ENCODE assay signal across 19 mouse cellular contexts in the genomic region with DNA sequence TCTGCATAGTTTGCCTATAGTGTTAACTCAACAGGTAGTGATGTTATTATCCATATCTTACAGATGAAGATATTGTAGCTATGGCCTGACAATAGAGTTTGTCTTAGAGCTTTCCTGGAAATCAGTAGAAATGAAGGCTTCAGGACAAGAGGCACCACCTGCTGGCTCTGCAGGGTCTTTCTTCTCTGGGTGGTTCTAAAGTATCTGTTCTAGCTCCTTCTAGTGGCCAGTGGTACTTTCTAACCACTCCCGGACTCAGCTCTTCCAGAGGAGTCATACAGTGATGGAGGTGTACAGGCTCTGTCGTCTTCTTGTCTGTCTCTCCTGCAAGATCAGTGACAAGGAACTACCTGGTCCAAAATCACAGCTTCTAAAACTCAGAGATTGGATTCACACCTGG. TPM values are rescaled to one million over a fixed set of nuclear protein-coding genes. Genes with fewer than 3 reads are reported as not detected.
DNase-seq lines count a peak whose midpoint lies in the region; ATAC-seq and TF ChIP-seq lines count a peak whose summit lies in the region.
"Had no signal": no experiment of that assay in that cellular context is flagged by ENCODE, and none has a peak within 500 bp of the region (broad histone marks: within the 10 kb centered on the region; RNA-seq: fewer than 3 reads in every experiment).

No protein-coding gene starts in this region.

- no peak overlapping the region for H3K27ac ChIP-seq in embryonic facial prominence, embryonic 11.5 days (replicated peaks; ENCODE audit: low read depth, low read length)
- no peak overlapping the region for H3K27ac ChIP-seq in embryonic facial prominence, embryonic 10.5 days (replicated peaks)
- H3K27ac ChIP-seq in layer of hippocampus, adult 2 months, result no peak overlapping the region
- H3K27ac ChIP-seq: kidney, embryonic 15.5 days; limb, embryonic 10.5 days; midbrain, embryonic 10.5 days had no signal

- peak; percentile 36 for DNase-seq in embryonic facial prominence, embryonic 11.5 days (ENCODE audit: low spot score)
- no peak for DNase-seq in embryonic facial prominence, embryonic 10.5 days (ENCODE audit: low spot score)
- DNase-seq in layer of hippocampus, adult 2 months (ENCODE audit: low spot score in 2 of 2), result no peak
- no peak for DNase-seq in layer of hippocampus, adult 11-12 months (ENCODE audit: low spot score)
- peak; percentile 5 for DNase-seq in thymus, postnatal 0 days (ENCODE audit: low spot score)
- DNase-seq in thymus, postnatal 4 days, result no peak
- DNase-seq in urinary bladder, postnatal 25 days (ENCODE audit: low spot score), result no peak
- DNase-seq in adrenal gland, adult 18-20 months (ENCODE audit: low spot score in 2 of 2), result no peak
- DNase-seq: B cell, adult 2 months; cerebellum, adult 18-20 months; layer of hippocampus, adult 9-11 months; right cerebral cortex, postnatal 14 days; thymus, postnatal 14 days had no signal

- H3K27me3 ChIP-seq in embryonic facial prominence, embryonic 11.5 days (ENCODE audit: control insufficient read depth, insufficient read depth, low read length), result no peaks in the 10 kb centered on the region
- no peaks in the 10 kb centered on the region for H3K27me3 ChIP-seq in embryonic facial prominence, embryonic 10.5 days (replicated peaks; ENCODE audit: low read depth, poor library complexity, severe bottlenecking)
- H3K27me3 ChIP-seq: kidney, embryonic 15.5 days had no signal

- peaks cover 5% of the 10 kb centered on the region; the same call in 1 of the 2 replicates for H3K4me1 ChIP-seq in embryonic facial prominence, embryonic 11.5 days (ENCODE audit: control insufficient read depth, insufficient read depth, low read length)
- H3K4me1 ChIP-seq in embryonic facial prominence, embryonic 10.5 days, result peaks cover 12% of the 10 kb centered on the region
- H3K4me1 ChIP-seq: kidney, embryonic 15.5 days; midbrain, embryonic 10.5 days had no signal

- no peak overlapping the region for H3K4me3 ChIP-seq in embryonic facial prominence, embryonic 11.5 days (ENCODE audit: low read depth, low read length)
- H3K4me3 ChIP-seq in embryonic facial prominence, embryonic 10.5 days, result no peak overlapping the region
- H3K4me3 ChIP-seq in layer of hippocampus, adult 2 months, result no peak overlapping the region
- H3K4me3 ChIP-seq: kidney, embryonic 15.5 days; limb, embryonic 10.5 days; midbrain, embryonic 10.5 days had no signal

- H3K9me3 ChIP-seq in embryonic facial prominence, embryonic 11.5 days (replicated peaks; ENCODE audit: control insufficient read depth, low read length), result no peaks in the 10 kb centered on the region
- no peaks in the 10 kb centered on the region for H3K9me3 ChIP-seq in embryonic facial prominence, embryonic 10.5 days
- H3K9me3 ChIP-seq: G1E; kidney, embryonic 15.5 days; limb, embryonic 10.5 days; midbrain, embryonic 10.5 days had no signal

- no peak overlapping the region for H3K4me2 ChIP-seq in embryonic facial prominence, embryonic 11.5 days (ENCODE audit: low read depth, low read length)
- H3K4me2 ChIP-seq: kidney, embryonic 15.5 days had no signal

- peak; percentile 74 for TF ChIP-seq CTCF in layer of hippocampus, adult 2 months (conservative IDR thresholded peaks at IDR 0.05)

- 57% methylated on average over 2 of the region's 2 CpGs for WGBS in embryonic facial prominence, embryonic 11.5 days
- WGBS in embryonic facial prominence, embryonic 10.5 days, result 62% methylated on average over 2 of the region's 2 CpGs

- no peaks in the 10 kb centered on the region for H3K36me3 ChIP-seq in embryonic facial prominence, embryonic 11.5 days (replicated peaks; ENCODE audit: control insufficient read depth, insufficient read depth, low read depth, low read length)
- no peaks in the 10 kb centered on the region for H3K36me3 ChIP-seq in embryonic facial prominence, embryonic 10.5 days (replicated peaks)
- H3K36me3 ChIP-seq: G1E; limb, embryonic 10.5 days had no signal

- ATAC-seq in embryonic facial prominence, embryonic 11.5 days (replicated peaks; ENCODE audit: insufficient number of reproducible peaks, low FRiP score, low TSS enrichment, low read depth), result no peak
- ATAC-seq: activated CD4-positive, CD25-positive, alpha-beta regulatory T cell, adult 4 months; hindbrain, embryonic 16.5 days had no signal

- H3K9ac ChIP-seq in embryonic facial prominence, embryonic 11.5 days (replicated peaks; ENCODE audit: low read length), result no peak overlapping the region
- H3K9ac ChIP-seq: kidney, embryonic 15.5 days had no signal

RNA-seq across cellular contexts. Expression of gene Hacd2, which starts 46.7 kb away (rescaled TPM):
- polyA plus RNA-seq in embryonic facial prominence, embryonic 11.5 days (2014; fragmentation: Nextera tagmentation; extraction: Ambion mirVana), result 24.7 and 25.2 TPM in 2 replicates
- polyA plus RNA-seq in embryonic facial prominence, embryonic 10.5 days (2016; fragmentation: Nextera tagmentation; extraction: Ambion mirVana), result 77.4 and 77.5 TPM in 2 replicates
- total RNA-seq in layer of hippocampus, adult 2 months (2021), result 10 to 100 TPM; 32.7 to 41.7 TPM
- polyA plus RNA-seq in thymus, postnatal 0 days (2015; fragmentation: Nextera tagmentation; extraction: Ambion mirVana), result 46.7 and 53.7 TPM in 2 replicates
- 10 to 100 TPM; 63.6 to 64.9 TPM for total RNA-seq in adrenal gland, adult 18-20 months (2021)

Comparison
In these comparisons a context has a peak if more than half of its experiments do, and no peak if none do; other contexts are left out.
1. DNase-seq: peak in embryonic facial prominence, embryonic 11.5 days (single experiment) and thymus, postnatal 0 days (single experiment); none in embryonic facial prominence, embryonic 10.5 days (single experiment), layer of hippocampus, adult 2 months (0 of 2), layer of hippocampus, adult 11-12 months (single experiment), thymus, postnatal 4 days (single experiment), urinary bladder, postnatal 25 days (single experiment) and adrenal gland, adult 18-20 months (0 of 2).